Mouse (Mus musculus) liver, embryonic 16.5 days (tissue): ENCODE results near the gene Celf2. TPM values are rescaled to one million over a fixed set of nuclear protein-coding genes. Genes with fewer than 3 reads are reported as not detected.

ENCODE experiments used
- ATAC-seq: fragments of 200-750 bp; cut with Nextera tagmentation; 2 replicates; pipeline ENCODE4 v1.8.0; 2017; ENCODE audit warnings: low read depth, mild to moderate bottlenecking, moderate number of reproducible peaks, moderate library complexity
- H3K27ac ChIP-seq: fragments of 300-500 bp; sonication (generic); 2 replicates; pipeline ENCODE4 v1.5.1; 2014; ENCODE audit warnings: mild to moderate bottlenecking, low read length
- H3K27me3 ChIP-seq: fragments of 300-500 bp; sonication (generic); 2 replicates; pipeline ENCODE4 v1.6.1; 2014; ENCODE audit warnings: low read depth, low read length, mixed read lengths; ENCODE audit not compliant: control insufficient read depth, insufficient read depth
- H3K36me3 ChIP-seq: fragments of 300-500 bp; sonication (generic); 2 replicates; pipeline ENCODE4 v1.6.1; 2014; ENCODE audit warnings: mild to moderate bottlenecking; ENCODE audit not compliant: control insufficient read depth, insufficient read depth
- H3K4me1 ChIP-seq: fragments of 300-500 bp; sonication (generic); 2 replicates; pipeline ENCODE4 v1.6.1; 2014; ENCODE audit warnings: low read depth, low read length, mixed read lengths; ENCODE audit not compliant: control insufficient read depth
- H3K4me2 ChIP-seq: fragments of 300-500 bp; sonication (generic); 2 replicates; pipeline ENCODE4 v1.6.1; 2014; ENCODE audit warnings: low read depth, low read length, mixed read lengths
- H3K4me3 ChIP-seq: fragments of 300-500 bp; sonication (generic); 2 replicates; pipeline ENCODE4 v1.5.1; 2014; ENCODE audit warnings: low read depth, mild to moderate bottlenecking, low read length
- H3K9ac ChIP-seq: fragments of 300-500 bp; sonication (generic); 2 replicates; pipeline ENCODE4 v1.6.1; 2014; ENCODE audit warnings: low read depth, low read length
- H3K9me3 ChIP-seq: fragments of 300-500 bp; sonication (generic); replicated peaks from 2 replicates; pipeline ENCODE4 v1.6.1; 2016; ENCODE audit warnings: low read length; ENCODE audit not compliant: control insufficient read depth
- WGBS: fragments of 180-500 bp; shearing (Covaris S2); extraction: QIAGEN DNeasy Blood & Tissue Kit; methylation state at CpG from one replicate; pipeline ENCODE4 v1.1.7; 2014; ENCODE audit not compliant: insufficient replicate concordance; 5-methylcytosine and 5-hydroxymethylcytosine counted together
- polyA plus RNA-seq: library from polyadenylated mRNA; unstranded; fragments of >200 nt; fragmentation: Nextera tagmentation; extraction: Ambion mirVana; gene quantifications from 2 replicates; pipeline ENCODE4 v1.2.1, GENCODE M21; 2015

Celf2 gene
- polyA plus RNA-seq, 1 experiment from 2014 or later: 10.0 TPM

DNA sequence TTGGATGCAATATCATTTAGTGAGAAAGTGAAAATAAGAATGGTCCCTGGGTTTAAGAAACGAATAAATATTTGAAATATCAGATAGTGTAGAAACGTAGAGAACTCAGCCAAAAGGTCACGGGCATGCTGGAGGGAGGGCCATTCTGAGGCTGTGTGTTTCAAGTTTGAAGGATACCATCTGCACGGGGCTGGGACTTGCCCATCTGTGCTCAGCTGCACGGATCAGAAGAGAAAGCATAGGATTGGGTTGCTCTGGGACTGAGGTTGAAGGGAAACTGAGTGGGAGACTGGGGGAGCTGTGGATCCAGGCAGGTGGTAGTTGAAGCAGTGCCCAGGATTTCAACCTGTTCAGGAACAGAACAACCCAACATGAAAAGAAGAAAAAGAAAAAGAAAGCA lies 483.8 kb downstream of the Celf2 start:
- H3K27ac ChIP-seq: no peak overlapping the region
- H3K36me3 ChIP-seq: no peaks in the 10 kb centered on the region
- H3K4me2 ChIP-seq: no peak overlapping the region
- H3K27me3 ChIP-seq: no peaks in the 10 kb centered on the region
- H3K9me3 ChIP-seq: no peaks in the 10 kb centered on the region
- no peak for ATAC-seq
- H3K9ac ChIP-seq: no peak overlapping the region
- H3K4me3 ChIP-seq: no peak overlapping the region
- WGBS: 58% methylated on average over 5 of the region's 5 CpGs
- no peaks in the 10 kb centered on the region for H3K4me1 ChIP-seq

DNA sequence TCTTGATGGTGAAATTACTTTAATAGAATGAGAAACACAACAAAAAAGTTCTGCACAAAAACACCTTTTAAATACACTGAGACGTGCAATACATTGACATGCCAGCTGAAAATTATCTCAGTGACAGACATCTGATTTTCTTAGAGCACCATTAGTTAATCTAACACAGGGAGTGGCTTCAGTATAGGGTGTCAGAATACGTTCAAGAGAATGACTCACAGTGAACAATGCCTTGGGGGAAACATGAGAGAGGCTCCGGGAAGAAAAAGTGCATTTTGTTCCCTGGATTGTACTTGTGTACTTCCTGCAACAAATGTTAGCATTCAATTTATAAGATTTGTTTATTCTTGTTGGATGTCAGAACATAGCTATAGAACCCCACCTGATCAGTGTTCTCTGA lies 487.2 kb downstream of the Celf2 start:
- ATAC-seq: no peak
- Histone ChIP-seq H3K9ac (no peak overlapping the region), H3K4me1 (no peaks in the 10 kb centered on the region), H3K27me3 (no peaks in the 10 kb centered on the region), H3K4me3 (no peak overlapping the region), H3K4me2 (no peak overlapping the region), H3K27ac (no peak overlapping the region), H3K9me3 (no peaks in the 10 kb centered on the region), H3K36me3 (no peaks in the 10 kb centered on the region)
- WGBS: 38% methylated on average over 3 of the region's 3 CpGs

DNA sequence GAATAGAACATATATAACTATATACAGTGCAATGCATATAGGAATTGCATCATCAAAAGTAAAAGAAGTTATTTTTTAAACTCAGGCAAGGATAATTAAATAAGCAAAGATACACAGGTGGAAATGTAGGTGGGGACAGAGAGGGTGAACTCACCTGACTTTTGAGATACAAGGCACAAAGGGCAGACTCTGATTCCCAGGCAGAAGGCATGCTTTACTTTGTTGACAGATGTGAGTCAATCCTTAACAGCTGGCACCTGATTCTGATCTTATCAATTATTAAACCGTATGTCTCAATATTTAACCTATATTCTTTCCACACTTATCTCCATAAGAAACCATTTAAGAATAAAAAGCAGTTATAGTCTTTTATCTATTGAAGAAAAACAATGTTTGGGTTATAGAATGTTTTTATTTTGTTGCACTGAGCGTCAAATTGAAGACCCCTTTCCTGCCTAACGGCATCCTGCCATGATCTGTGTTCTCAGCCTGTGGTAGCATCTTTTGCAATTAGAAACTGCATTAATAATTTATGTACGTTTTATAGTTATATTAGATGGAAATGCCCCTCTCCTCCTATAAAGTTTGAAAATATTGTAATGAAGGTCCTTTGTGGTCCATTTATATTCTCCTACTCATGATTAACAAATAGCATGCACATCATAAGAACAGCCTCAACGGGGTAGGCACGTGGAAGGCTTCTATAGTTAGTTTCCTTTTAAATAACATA lies 491.8 kb downstream of the Celf2 start:
- Histone ChIP-seq H3K27me3 (no peaks in the 10 kb centered on the region), H3K4me3 (no peak overlapping the region), H3K4me2 (no peak overlapping the region), H3K36me3 (no peaks in the 10 kb centered on the region), H3K4me1 (no peaks in the 10 kb centered on the region), H3K27ac (no peak overlapping the region), H3K9ac (no peak overlapping the region), H3K9me3 (no peaks in the 10 kb centered on the region)
- 62% methylated on average over 6 of the region's 6 CpGs for WGBS
- ATAC-seq: no peak

DNA sequence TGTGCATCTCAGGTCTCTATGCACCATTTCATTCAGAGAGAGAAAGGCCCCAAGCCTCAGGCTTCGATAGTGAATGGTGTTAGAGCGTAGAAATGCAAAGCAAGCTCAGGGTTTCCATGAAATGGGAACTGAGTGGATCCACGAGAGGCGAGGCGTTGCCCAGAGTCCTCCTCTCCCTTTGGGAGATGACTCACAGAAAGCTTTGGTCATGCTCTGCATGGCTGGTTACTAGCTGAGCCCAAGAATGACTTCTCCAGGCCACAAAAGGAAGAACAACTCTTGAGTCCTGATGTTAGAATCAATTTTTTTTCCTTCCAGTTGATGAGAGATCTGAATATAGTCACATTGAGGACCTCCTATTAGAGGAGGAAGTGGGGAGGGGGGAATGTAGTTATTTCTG lies 496.2 kb downstream of the Celf2 start:
- no peaks in the 10 kb centered on the region for H3K9me3 ChIP-seq
- H3K27me3 ChIP-seq: no peaks in the 10 kb centered on the region
- H3K4me3 ChIP-seq: no peak overlapping the region
- no peak for ATAC-seq
- no peak overlapping the region for H3K9ac ChIP-seq
- WGBS: 63% methylated on average over 5 of the region's 5 CpGs
- no peaks in the 10 kb centered on the region for H3K36me3 ChIP-seq
- H3K4me2 ChIP-seq: no peak overlapping the region
- no peak overlapping the region for H3K27ac ChIP-seq
- no peaks in the 10 kb centered on the region for H3K4me1 ChIP-seq

DNA sequence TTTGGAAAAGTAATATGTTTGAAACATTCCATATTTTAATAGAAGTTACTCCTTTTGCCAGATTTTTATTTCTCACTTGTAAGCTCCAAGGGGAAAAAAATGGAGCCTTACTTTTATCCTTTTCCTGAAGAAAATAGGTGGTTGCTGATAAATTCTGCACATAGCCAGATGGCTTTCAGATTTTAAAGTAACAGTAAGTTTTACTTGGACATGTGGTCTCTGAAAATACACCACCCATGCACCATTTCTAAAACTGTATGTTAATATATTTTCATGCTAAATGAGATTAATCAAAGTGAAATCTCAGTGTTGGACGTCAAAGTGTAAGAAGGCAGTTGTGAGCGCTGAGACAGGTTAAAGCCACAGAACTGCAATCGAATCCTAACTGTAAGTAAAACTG lies 502.5 kb downstream of the Celf2 start:
- 75% methylated on average over 3 of the region's 3 CpGs for WGBS
- Histone ChIP-seq H3K36me3 (no peaks in the 10 kb centered on the region), H3K4me3 (no peak overlapping the region), H3K9me3 (no peaks in the 10 kb centered on the region), H3K9ac (no peak overlapping the region), H3K27me3 (no peaks in the 10 kb centered on the region), H3K4me1 (no peaks in the 10 kb centered on the region), H3K27ac (no peak overlapping the region), H3K4me2 (no peak overlapping the region)
- ATAC-seq: no peak

DNA sequence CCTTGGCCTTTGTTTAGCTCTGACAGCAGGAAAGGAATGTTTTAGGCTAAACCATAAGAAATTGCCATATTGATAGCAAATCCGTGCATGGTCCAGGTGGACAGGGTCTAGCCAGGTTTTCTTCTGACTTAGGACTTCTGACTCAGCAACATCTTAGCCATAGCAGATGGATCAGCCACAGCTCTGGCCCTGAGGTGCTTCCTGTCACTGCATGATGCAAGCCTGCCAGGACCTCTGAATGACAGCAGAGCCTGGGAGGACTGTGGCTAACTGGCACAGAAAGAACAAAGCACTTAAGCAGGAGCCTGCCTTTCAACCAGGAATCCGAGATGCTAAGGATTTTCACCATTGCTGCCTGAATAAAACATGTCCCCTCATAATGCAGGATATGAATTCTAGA lies 507.4 kb downstream of the Celf2 start:
- Histone ChIP-seq H3K4me1 (no peaks in the 10 kb centered on the region), H3K9ac (no peak overlapping the region), H3K9me3 (no peaks in the 10 kb centered on the region), H3K4me2 (no peak overlapping the region), H3K4me3 (no peak overlapping the region), H3K27ac (no peak overlapping the region), H3K27me3 (no peaks in the 10 kb centered on the region), H3K36me3 (no peaks in the 10 kb centered on the region)
- ATAC-seq: no peak
- 26% methylated on average over 2 of the region's 2 CpGs for WGBS

DNA sequence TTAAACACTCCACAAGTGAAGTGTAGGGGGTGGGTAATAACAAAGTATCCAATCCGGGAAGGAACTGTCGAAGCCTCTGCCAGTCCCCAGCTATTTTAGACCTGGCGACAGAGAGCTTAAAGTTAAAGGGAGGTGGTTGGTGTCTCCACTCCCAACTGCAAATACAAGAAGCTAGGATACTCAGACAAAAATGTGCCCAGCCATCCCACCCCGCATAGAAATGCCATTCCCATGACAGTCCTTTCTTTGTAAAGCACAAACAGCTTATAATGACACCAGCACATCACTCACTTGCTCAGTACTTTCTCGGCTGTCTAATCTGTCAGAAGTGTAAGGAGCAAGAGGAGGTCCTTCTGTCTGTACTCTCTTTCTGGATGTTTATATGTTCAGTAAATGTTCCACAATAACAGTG lies 518.3 kb downstream of the Celf2 start:
- H3K27ac ChIP-seq: no peak overlapping the region
- no peaks in the 10 kb centered on the region for H3K27me3 ChIP-seq
- H3K9ac ChIP-seq: no peak overlapping the region
- no peak overlapping the region for H3K4me3 ChIP-seq
- no peaks in the 10 kb centered on the region for H3K4me1 ChIP-seq
- H3K4me2 ChIP-seq: no peak overlapping the region
- WGBS: 65% methylated on average over 5 of the region's 5 CpGs
- ATAC-seq: no peak
- H3K36me3 ChIP-seq: no peaks in the 10 kb centered on the region
- H3K9me3 ChIP-seq: no peaks in the 10 kb centered on the region

DNA sequence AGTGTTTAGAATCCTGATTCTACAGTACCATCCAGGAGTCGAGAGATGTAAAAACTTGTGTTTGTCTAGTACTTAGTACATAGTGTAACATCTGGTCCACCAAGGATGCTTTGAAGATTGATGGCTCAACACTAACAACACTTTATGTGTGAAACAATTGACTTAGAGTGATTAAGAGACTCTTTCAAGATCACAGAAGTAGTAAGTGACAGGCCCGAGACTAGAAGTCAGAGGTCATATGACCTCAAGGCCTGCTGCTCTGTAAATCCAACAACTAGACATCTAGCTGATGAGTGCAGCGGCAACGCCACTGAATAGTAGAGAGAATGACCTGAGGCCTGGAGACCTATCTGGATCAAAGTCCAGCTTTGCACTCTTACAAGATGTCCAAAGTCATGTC lies 523.7 kb downstream of the Celf2 start:
- ATAC-seq: no peak
- Histone ChIP-seq H3K27me3 (no peaks in the 10 kb centered on the region), H3K9me3 (no peaks in the 10 kb centered on the region), H3K4me2 (no peak overlapping the region), H3K4me3 (no peak overlapping the region), H3K9ac (no peak overlapping the region), H3K27ac (no peak overlapping the region), H3K36me3 (no peaks in the 10 kb centered on the region), H3K4me1 (no peaks in the 10 kb centered on the region)
- 59% methylated on average over 4 of the region's 4 CpGs for WGBS

DNA sequence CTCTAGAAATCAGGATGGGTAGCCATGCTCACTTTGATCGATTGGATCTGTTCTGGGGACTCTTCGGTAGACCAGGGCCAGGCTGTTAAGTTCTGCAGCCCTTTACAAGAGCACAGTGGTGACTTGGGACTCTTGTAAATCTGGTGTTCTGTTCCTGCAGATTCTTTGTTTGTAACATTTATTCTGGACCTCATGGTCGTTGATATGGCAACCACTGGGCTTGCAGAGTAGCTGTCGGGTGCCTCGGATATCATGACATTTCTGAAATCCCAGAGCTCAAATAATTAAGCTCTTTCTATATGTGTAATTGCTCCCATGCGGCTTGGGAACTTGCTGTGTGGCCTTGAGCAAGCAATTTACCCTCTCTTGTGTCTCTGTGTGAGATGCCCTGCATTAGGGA lies 525.5 kb downstream of the Celf2 start:
- Histone ChIP-seq H3K4me2 (no peak overlapping the region), H3K36me3 (no peaks in the 10 kb centered on the region)
- 57% methylated on average over 6 of the region's 6 CpGs for WGBS

More for the DNA sequence above, 525.5 kb downstream of the Celf2 start:
- no peak overlapping the region for H3K9ac ChIP-seq
- no peak for ATAC-seq
- H3K27me3 ChIP-seq: no peaks in the 10 kb centered on the region
- no peaks in the 10 kb centered on the region for H3K4me1 ChIP-seq
- no peak overlapping the region for H3K27ac ChIP-seq
- H3K9me3 ChIP-seq: no peaks in the 10 kb centered on the region
- no peak overlapping the region for H3K4me3 ChIP-seq
